Mouse (Mus musculus): ENCODE results near the gene Neurl1a.

- TF ChIP-seq CTCF (IDR thresholded peaks at IDR 0.05; ENCODE audit: low read depth), result peak; percentile 94
- TF ChIP-seq EP300 (optimal IDR thresholded peaks at IDR 0.05), result no peak
Measured at GRCm38 (mm10) chr19:47168223-47168622, 10.4 kb upstream of the Neurl1a start.

Measured in stomach, postnatal 0 days (tissue).